Mouse (Mus musculus): ENCODE measurements around the gene Crtc1. TPM values are rescaled to one million over a fixed set of nuclear protein-coding genes. Genes with fewer than 3 reads are reported as not detected.

Crtc1 gene
- polyA plus RNA-seq, 1 experiment from 2014 or later, result 56.3 TPM

GRCm38 (mm10) chr8:70466305-70466704 is 26.9 kb upstream of the Crtc1 start:
- H3K4me3 ChIP-seq (ENCODE audit: low read depth, low read length), result no peak overlapping the region
- H3K9me3 ChIP-seq (replicated peaks; ENCODE audit: control insufficient read depth, low read length, poor library complexity, severe bottlenecking), result no peaks in the 10 kb centered on the region
- H3K4me2 ChIP-seq (ENCODE audit: low read length), result no peak overlapping the region
- ATAC-seq, result no peak
- H3K27me3 ChIP-seq (ENCODE audit: control insufficient read depth, insufficient read depth, low read depth, low read length), result no peaks in the 10 kb centered on the region
- no peak overlapping the region for H3K9ac ChIP-seq (ENCODE audit: low read depth, low read length)
- WGBS, result 85% methylated on average over 4 of the region's 4 CpGs
- H3K36me3 ChIP-seq (ENCODE audit: control insufficient read depth, insufficient read depth, low read length), result no peaks in the 10 kb centered on the region
- no peak overlapping the region for H3K27ac ChIP-seq (ENCODE audit: low read length)
- H3K4me1 ChIP-seq (ENCODE audit: control insufficient read depth, insufficient read depth, low read length), result no peaks in the 10 kb centered on the region

- Histone ChIP-seq H3K4me1 (ENCODE audit: control insufficient read depth, insufficient read depth, low read length) (no peaks in the 10 kb centered on the region), H3K4me2 (ENCODE audit: low read length) (no peak overlapping the region), H3K27ac (ENCODE audit: low read length) (no peak overlapping the region), H3K27me3 (ENCODE audit: control insufficient read depth, insufficient read depth, low read depth, low read length) (no peaks in the 10 kb centered on the region), H3K9me3 (replicated peaks; ENCODE audit: control insufficient read depth, low read length, poor library complexity, severe bottlenecking) (no peaks in the 10 kb centered on the region), H3K4me3 (ENCODE audit: low read depth, low read length) (no peak overlapping the region), H3K36me3 (ENCODE audit: control insufficient read depth, insufficient read depth, low read length) (no peaks in the 10 kb centered on the region), H3K9ac (ENCODE audit: low read depth, low read length) (no peak overlapping the region)
- WGBS, result 93% methylated on average over 4 of the region's 4 CpGs
- no peak for ATAC-seq
Measured at GRCm38 (mm10) chr8:70465701-70466100, 26.3 kb upstream of the Crtc1 start.

DNA sequence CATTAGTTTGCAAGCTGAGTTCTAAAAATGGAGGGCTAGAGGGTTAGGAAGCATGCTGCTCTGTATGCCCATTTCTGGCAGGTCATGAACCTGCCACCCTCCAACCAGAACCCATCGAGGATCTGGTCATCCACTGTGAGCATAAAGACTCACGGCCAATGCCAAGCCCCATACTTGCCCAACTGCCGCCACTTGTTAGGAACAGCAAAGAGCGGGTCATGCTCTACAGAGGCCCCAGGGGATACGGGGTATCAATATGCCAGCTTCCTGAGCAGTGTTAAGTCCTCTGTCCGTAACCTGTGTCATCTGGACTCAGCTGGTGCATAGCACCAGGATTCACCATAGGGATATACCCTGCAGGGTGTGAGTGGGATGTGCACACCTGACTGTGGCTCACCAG is 24.8 kb upstream of the Crtc1 start:
- no peaks in the 10 kb centered on the region for H3K27me3 ChIP-seq (ENCODE audit: control insufficient read depth, insufficient read depth, low read depth, low read length)
- no peak overlapping the region for H3K9ac ChIP-seq (ENCODE audit: low read depth, low read length)
- H3K4me2 ChIP-seq (ENCODE audit: low read length), result no peak overlapping the region
- H3K9me3 ChIP-seq (replicated peaks; ENCODE audit: control insufficient read depth, low read length, poor library complexity, severe bottlenecking), result no peaks in the 10 kb centered on the region
- 86% methylated on average over 6 of the region's 6 CpGs for WGBS
- no peak for ATAC-seq
- H3K36me3 ChIP-seq (ENCODE audit: control insufficient read depth, insufficient read depth, low read length), result no peaks in the 10 kb centered on the region
- H3K27ac ChIP-seq (ENCODE audit: low read length), result no peak overlapping the region
- H3K4me3 ChIP-seq (ENCODE audit: low read depth, low read length), result no peak overlapping the region
- H3K4me1 ChIP-seq (ENCODE audit: control insufficient read depth, insufficient read depth, low read length), result no peaks in the 10 kb centered on the region

DNA sequence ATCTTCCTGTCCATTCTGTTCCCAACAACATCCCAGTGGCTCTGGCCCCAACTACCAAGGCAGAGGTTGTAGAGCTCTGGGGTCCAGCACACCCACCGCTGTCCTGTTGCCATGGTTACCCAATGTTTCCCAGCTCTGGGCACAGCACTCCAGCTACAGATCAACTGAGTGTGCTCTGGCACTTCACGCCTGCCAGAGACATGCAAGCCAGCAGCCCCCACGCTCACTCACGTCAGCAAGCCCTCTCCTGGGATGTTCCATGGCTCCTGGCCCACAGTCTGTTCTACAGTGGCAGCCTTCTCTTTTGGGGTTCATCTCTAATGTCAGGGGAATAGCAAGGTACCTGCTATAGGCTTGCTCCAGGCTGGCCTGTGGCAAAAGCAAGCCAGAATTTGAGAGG is 23.9 kb upstream of the Crtc1 start:
- H3K27me3 ChIP-seq (ENCODE audit: control insufficient read depth, insufficient read depth, low read depth, low read length), result no peaks in the 10 kb centered on the region
- no peak overlapping the region for H3K4me3 ChIP-seq (ENCODE audit: low read depth, low read length)
- no peaks in the 10 kb centered on the region for H3K9me3 ChIP-seq (replicated peaks; ENCODE audit: control insufficient read depth, low read length, poor library complexity, severe bottlenecking)
- no peaks in the 10 kb centered on the region for H3K36me3 ChIP-seq (ENCODE audit: control insufficient read depth, insufficient read depth, low read length)
- H3K9ac ChIP-seq (ENCODE audit: low read depth, low read length), result no peak overlapping the region
- H3K27ac ChIP-seq (ENCODE audit: low read length), result no peak overlapping the region
- WGBS, result 54% methylated on average over 4 of the region's 4 CpGs
- no peak for ATAC-seq
- H3K4me2 ChIP-seq (ENCODE audit: low read length), result no peak overlapping the region
- H3K4me1 ChIP-seq (ENCODE audit: control insufficient read depth, insufficient read depth, low read length), result no peaks in the 10 kb centered on the region

DNA sequence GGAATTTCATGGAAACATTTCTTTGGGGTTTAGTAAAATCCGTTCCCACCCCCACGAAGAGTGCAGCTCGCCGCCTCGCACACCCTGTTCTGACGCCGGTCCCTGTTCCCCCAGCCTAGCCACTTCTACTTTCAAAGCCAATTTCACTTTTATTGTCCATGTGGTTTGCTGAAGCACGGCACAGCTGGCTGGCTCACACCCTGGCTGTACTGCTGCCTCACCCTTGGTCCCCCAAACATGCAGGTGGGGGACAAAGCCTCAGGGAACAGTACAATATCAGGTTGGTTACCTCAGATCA is 23.1 kb upstream of the Crtc1 start:
- H3K9me3 ChIP-seq (replicated peaks; ENCODE audit: control insufficient read depth, low read length, poor library complexity, severe bottlenecking), result no peaks in the 10 kb centered on the region
- no peak overlapping the region for H3K4me2 ChIP-seq (ENCODE audit: low read length)
- H3K9ac ChIP-seq (ENCODE audit: low read depth, low read length), result no peak overlapping the region
- no peak for ATAC-seq
- H3K27me3 ChIP-seq (ENCODE audit: control insufficient read depth, insufficient read depth, low read depth, low read length), result no peaks in the 10 kb centered on the region
- no peaks in the 10 kb centered on the region for H3K36me3 ChIP-seq (ENCODE audit: control insufficient read depth, insufficient read depth, low read length)
- H3K4me1 ChIP-seq (ENCODE audit: control insufficient read depth, insufficient read depth, low read length), result no peaks in the 10 kb centered on the region
- H3K4me3 ChIP-seq (ENCODE audit: low read depth, low read length), result no peak overlapping the region
- no peak overlapping the region for H3K27ac ChIP-seq (ENCODE audit: low read length)
- WGBS, result 96% methylated on average over 8 of the region's 8 CpGs

- H3K27me3 ChIP-seq (ENCODE audit: control insufficient read depth, insufficient read depth, low read depth, low read length), result no peaks in the 10 kb centered on the region
- H3K36me3 ChIP-seq (ENCODE audit: control insufficient read depth, insufficient read depth, low read length), result no peaks in the 10 kb centered on the region
- ATAC-seq, result no peak
- H3K27ac ChIP-seq (ENCODE audit: low read length), result no peak overlapping the region
- H3K9me3 ChIP-seq (replicated peaks; ENCODE audit: control insufficient read depth, low read length, poor library complexity, severe bottlenecking), result no peaks in the 10 kb centered on the region
- no peak overlapping the region for H3K4me2 ChIP-seq (ENCODE audit: low read length)
- 90% methylated on average over 16 of the region's 16 CpGs for WGBS
- no peak overlapping the region for H3K9ac ChIP-seq (ENCODE audit: low read depth, low read length)
- H3K4me3 ChIP-seq (ENCODE audit: low read depth, low read length), result no peak overlapping the region
- H3K4me1 ChIP-seq (ENCODE audit: control insufficient read depth, insufficient read depth, low read length), result no peaks in the 10 kb centered on the region
Measured at GRCm38 (mm10) chr8:70461765-70462515, 22.6 kb upstream of the Crtc1 start.

DNA sequence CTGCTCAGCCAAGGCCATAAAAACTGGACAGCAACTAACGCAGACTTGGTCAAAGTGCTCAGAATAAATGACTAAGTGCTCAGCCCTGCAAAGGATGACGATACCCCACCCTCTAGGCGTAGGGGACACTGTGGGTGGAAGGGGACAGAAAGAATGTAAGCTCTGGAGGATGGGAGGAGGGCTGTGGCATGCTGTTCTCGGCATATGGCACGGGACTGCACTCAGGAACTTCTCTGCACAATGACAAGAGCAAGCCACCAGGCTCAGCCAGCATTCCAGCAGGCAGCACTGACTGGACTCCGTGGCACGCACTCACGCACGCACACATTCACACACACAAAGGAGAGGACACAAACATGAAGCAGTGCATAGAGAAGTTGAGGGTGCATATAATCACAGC is 21.2 kb upstream of the Crtc1 start:
- H3K27me3 ChIP-seq (ENCODE audit: control insufficient read depth, insufficient read depth, low read depth, low read length), result no peaks in the 10 kb centered on the region
- H3K4me1 ChIP-seq (ENCODE audit: control insufficient read depth, insufficient read depth, low read length), result no peaks in the 10 kb centered on the region
- no peaks in the 10 kb centered on the region for H3K36me3 ChIP-seq (ENCODE audit: control insufficient read depth, insufficient read depth, low read length)
- no peak overlapping the region for H3K9ac ChIP-seq (ENCODE audit: low read depth, low read length)
- H3K27ac ChIP-seq (ENCODE audit: low read length), result no peak overlapping the region
- H3K9me3 ChIP-seq (replicated peaks; ENCODE audit: control insufficient read depth, low read length, poor library complexity, severe bottlenecking), result no peaks in the 10 kb centered on the region
- ATAC-seq, result no peak
- no peak overlapping the region for H3K4me2 ChIP-seq (ENCODE audit: low read length)
- no peak overlapping the region for H3K4me3 ChIP-seq (ENCODE audit: low read depth, low read length)
- 75% methylated on average over 9 of the region's 9 CpGs for WGBS

DNA sequence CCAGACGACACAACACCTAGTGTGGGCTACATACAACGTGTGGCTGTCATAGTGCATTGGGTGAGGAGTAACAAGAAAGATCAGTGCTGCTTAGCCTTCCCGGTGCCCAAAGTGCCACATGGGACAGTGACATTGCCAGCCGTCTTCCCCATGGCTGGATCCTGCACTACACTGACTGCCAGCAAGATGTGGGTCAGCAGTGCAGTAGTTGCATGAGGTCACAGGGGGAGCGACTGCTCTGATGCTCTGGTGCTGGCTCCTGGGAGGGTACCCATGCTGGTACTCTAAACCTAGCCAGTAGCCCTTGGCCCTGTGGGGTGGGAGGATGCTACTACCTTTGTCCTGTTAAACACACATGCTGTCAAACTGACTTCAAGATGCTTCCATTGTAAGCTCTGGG is 20.8 kb upstream of the Crtc1 start:
- no peaks in the 10 kb centered on the region for H3K36me3 ChIP-seq (ENCODE audit: control insufficient read depth, insufficient read depth, low read length)
- no peak for ATAC-seq
- H3K9ac ChIP-seq (ENCODE audit: low read depth, low read length), result no peak overlapping the region
- H3K4me3 ChIP-seq (ENCODE audit: low read depth, low read length), result no peak overlapping the region
- no peak overlapping the region for H3K4me2 ChIP-seq (ENCODE audit: low read length)
- 92% methylated on average over 5 of the region's 5 CpGs for WGBS
- H3K9me3 ChIP-seq (replicated peaks; ENCODE audit: control insufficient read depth, low read length, poor library complexity, severe bottlenecking), result no peaks in the 10 kb centered on the region
- H3K4me1 ChIP-seq (ENCODE audit: control insufficient read depth, insufficient read depth, low read length), result no peaks in the 10 kb centered on the region
- no peaks in the 10 kb centered on the region for H3K27me3 ChIP-seq (ENCODE audit: control insufficient read depth, insufficient read depth, low read depth, low read length)
- H3K27ac ChIP-seq (ENCODE audit: low read length), result no peak overlapping the region

- no peak for ATAC-seq
- H3K27ac ChIP-seq (ENCODE audit: low read length), result no peak overlapping the region
- H3K27me3 ChIP-seq (ENCODE audit: control insufficient read depth, insufficient read depth, low read depth, low read length), result no peaks in the 10 kb centered on the region
- no peaks in the 10 kb centered on the region for H3K9me3 ChIP-seq (replicated peaks; ENCODE audit: control insufficient read depth, low read length, poor library complexity, severe bottlenecking)
- H3K36me3 ChIP-seq (ENCODE audit: control insufficient read depth, insufficient read depth, low read length), result no peaks in the 10 kb centered on the region
- no peak overlapping the region for H3K4me2 ChIP-seq (ENCODE audit: low read length)
- H3K4me1 ChIP-seq (ENCODE audit: control insufficient read depth, insufficient read depth, low read length), result no peaks in the 10 kb centered on the region
- no peak overlapping the region for H3K4me3 ChIP-seq (ENCODE audit: low read depth, low read length)
- WGBS, result 98% methylated on average over 2 of the region's 2 CpGs
- no peak overlapping the region for H3K9ac ChIP-seq (ENCODE audit: low read depth, low read length)
Measured at GRCm38 (mm10) chr8:70459636-70460035, 20.3 kb upstream of the Crtc1 start.
